Mouse (Mus musculus) urinary bladder, adult 18-20 months (tissue): ENCODE measurements around the gene Rapgefl1.
A peak's percentile ranks its signal among the peaks of the same experiment; 100 is the strongest.

ENCODE experiments used
- DNase-seq, 2 experiments: peaks; one replicate each; pipeline ENCODE4 v3.0.0; 2022; ENCODE audit warnings: low spot score in 2 of 2, mixed read lengths in 2 of 2

Gene Rapgefl1

GRCm38 (mm10) chr11:98858759-98859731 is 22.5 kb downstream of the Rapgefl1 start:
- peak; percentile 72 to 86 for DNase-seq

- peak; percentile 90 to 93 for DNase-seq
Measured at GRCm38 (mm10) chr11:98863028-98863750, 26.6 kb downstream of the Rapgefl1 start, which contains the start of gene Wipf2. Gene Wipf2 (plus strand): TSS chr11:98863638.

- peak; percentile 26 to 54 for DNase-seq
Measured at GRCm38 (mm10) chr11:98863751-98864429, 27.3 kb downstream of the Rapgefl1 start.

GRCm38 (mm10) chr11:98867293-98867692 is 30.7 kb downstream of the Rapgefl1 start:
- DNase-seq, result no peak

GRCm38 (mm10) chr11:98869906-98870305 is 33.3 kb downstream of the Rapgefl1 start:
- DNase-seq, result no peak

- no peak for DNase-seq
Measured at GRCm38 (mm10) chr11:98870791-98871190, 34.2 kb downstream of the Rapgefl1 start.

GRCm38 (mm10) chr11:98871416-98871815 is 34.8 kb downstream of the Rapgefl1 start:
- no peak for DNase-seq

GRCm38 (mm10) chr11:98872040-98872439 is 35.5 kb downstream of the Rapgefl1 start:
- DNase-seq, result no peak

GRCm38 (mm10) chr11:98873900-98874299 is 37.3 kb downstream of the Rapgefl1 start:
- no peak for DNase-seq

- no peak for DNase-seq
Measured at GRCm38 (mm10) chr11:98877001-98877400, 40.4 kb downstream of the Rapgefl1 start.

- no peak for DNase-seq
Measured at GRCm38 (mm10) chr11:98887703-98888102, 51.1 kb downstream of the Rapgefl1 start.

GRCm38 (mm10) chr11:98889077-98889476 is 52.5 kb downstream of the Rapgefl1 start:
- DNase-seq, result no peak

- DNase-seq, result no peak
Measured at GRCm38 (mm10) chr11:98889977-98890376, 53.4 kb downstream of the Rapgefl1 start.

GRCm38 (mm10) chr11:98892426-98892825 is 55.8 kb downstream of the Rapgefl1 start:
- no peak for DNase-seq

GRCm38 (mm10) chr11:98900529-98901125 is 64.0 kb downstream of the Rapgefl1 start:
- DNase-seq, result no peak

GRCm38 (mm10) chr11:98902621-98903245 is 66.1 kb downstream of the Rapgefl1 start:
- no peak for DNase-seq
